Comparison of ENCODE assay signal across 11 mouse cellular contexts in the genomic region with DNA sequence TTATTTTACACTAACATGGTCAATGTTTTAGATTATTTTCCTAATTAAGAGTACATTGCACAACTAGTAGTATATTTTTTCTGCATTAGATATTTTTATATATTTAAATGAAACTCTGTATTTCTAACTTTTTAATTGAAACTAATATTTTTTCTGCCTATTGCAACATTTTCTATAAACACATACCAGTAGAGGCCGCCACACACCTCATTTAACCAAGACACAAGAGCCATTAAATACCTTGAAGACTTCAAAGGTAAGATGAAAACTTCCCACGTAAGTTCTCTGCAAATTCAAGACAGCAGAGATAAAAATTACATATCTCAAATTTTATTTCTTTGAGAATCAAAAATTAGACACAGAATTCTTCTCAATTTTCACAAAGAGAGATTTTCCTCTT. TPM values are rescaled to one million over a fixed set of nuclear protein-coding genes. Genes with fewer than 3 reads are reported as not detected.
DNase-seq lines count a peak whose midpoint lies in the region.
"Had no signal": no experiment of that assay in that cellular context is flagged by ENCODE, and none has a peak within 500 bp of the region (broad histone marks: within the 10 kb centered on the region; RNA-seq: fewer than 3 reads in every experiment).

No protein-coding gene starts in this region.

- peak; percentile 34 for DNase-seq in cerebellum, adult 9-10 months
- no peak for DNase-seq in cerebellum, adult 9-11 months
- DNase-seq in heart, postnatal 4 days: peak; percentile 12
- no peak for DNase-seq in heart, postnatal 36 days
- DNase-seq in left cerebral cortex, postnatal 25 days (ENCODE audit: low spot score in 2 of 2): peak; percentile 11 to 26
- no peak for DNase-seq in left cerebral cortex, postnatal 36 days (ENCODE audit: low spot score in 2 of 2)
- peak; percentile 3 for DNase-seq in adipocyte (ENCODE audit: low spot score)
- no peak for DNase-seq in right cerebral cortex, adult 18-20 months
- DNase-seq: adrenal gland, adult 8-10 months; thymus, postnatal 4 days had no signal

- intact Hi-C loops in heart, postnatal 36 days (cut with DNase I): loop anchor here (5.0 kb wide), 1 partner anchor 1655 kb away; no protein-coding TSS in a partner anchor
- intact Hi-C loops in left cerebral cortex, postnatal 25 days (cut with DNase I): loop anchor here (10.0 kb wide), 2 partner anchors 923 to 1897 kb away; no protein-coding TSS in a partner anchor
- intact Hi-C loops in left cerebral cortex, postnatal 36 days (cut with DNase I): loop anchor here (5.0 kb wide), 1 partner anchor 1655 kb away; no protein-coding TSS in a partner anchor

RNA-seq across cellular contexts. Expression of gene Slitrk2, which starts 8.2 kb away (rescaled TPM):
- under 1 TPM; 0.47 to 0.69 TPM for total RNA-seq in heart, postnatal 4 days (2021)
- total RNA-seq in heart, postnatal 36 days (2021): under 1 TPM; 0.25 to 0.33 TPM
- total RNA-seq in left cerebral cortex, postnatal 25 days (2021): 10 to 100 TPM; 34.4 to 36.2 TPM
- total RNA-seq in left cerebral cortex, postnatal 36 days (2021): 10 to 100 TPM; 32.4 to 34.7 TPM
- total RNA-seq: common myeloid progenitor, adult 5-6 weeks had no signal

Comparison
In these comparisons a context has a peak if more than half of its experiments do, and no peak if none do; other contexts are left out.
1. DNase-seq: peak in cerebellum, adult 9-10 months (single experiment), heart, postnatal 4 days (single experiment), left cerebral cortex, postnatal 25 days (2 of 2) and adipocyte (single experiment); none in cerebellum, adult 9-11 months (single experiment), heart, postnatal 36 days (0 of 2), left cerebral cortex, postnatal 36 days (0 of 2) and right cerebral cortex, adult 18-20 months (single experiment).
2. RNA of gene Slitrk2, which starts 8.2 kb away (total RNA-seq): 34.4 to 36.2 TPM in left cerebral cortex, postnatal 25 days and 32.4 to 34.7 TPM in left cerebral cortex, postnatal 36 days; 0.47 to 0.69 TPM in heart, postnatal 4 days and 0.25 to 0.33 TPM in heart, postnatal 36 days; every median in the first group is over 10 times any median in the second.